Mouse (Mus musculus): ENCODE data around the gene Ttc23. TPM values are rescaled to one million over a fixed set of nuclear protein-coding genes. Genes with fewer than 3 reads are reported as not detected.

Ttc23 gene
- polyA plus RNA-seq, 1 experiment from 2014 or later: 8.9 TPM

DNA sequence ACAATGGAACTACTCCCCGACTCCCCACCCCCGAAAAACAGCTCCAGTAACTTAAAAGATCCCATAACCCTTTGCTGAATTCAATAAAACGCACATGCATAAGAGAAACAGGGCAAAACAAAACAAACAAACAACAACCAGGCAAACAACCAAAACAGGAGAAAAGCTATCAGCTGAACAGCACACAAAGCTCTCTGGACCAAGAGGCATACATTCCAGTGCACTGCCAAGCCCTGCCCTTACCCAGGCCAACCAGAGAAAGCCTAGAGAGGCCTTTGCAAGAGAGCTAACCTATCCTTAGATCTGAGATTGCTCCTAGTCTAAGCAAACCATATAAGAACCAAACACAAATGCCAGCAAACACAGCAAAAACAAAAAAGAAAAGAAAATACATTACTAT is 25.1 kb upstream of the Ttc23 start:
- 68% methylated on average over 3 of the region's 3 CpGs for WGBS
- no peak overlapping the region for H3K27ac ChIP-seq (replicated peaks)
- no peaks in the 10 kb centered on the region for H3K9me3 ChIP-seq
- H3K4me2 ChIP-seq (replicated peaks): no peak overlapping the region
- H3K9ac ChIP-seq (replicated peaks): no peak overlapping the region
- ATAC-seq (replicated peaks): no peak
- no peaks in the 10 kb centered on the region for H3K27me3 ChIP-seq
- no peaks in the 10 kb centered on the region for H3K4me1 ChIP-seq
- H3K4me3 ChIP-seq: no peak overlapping the region
- 0 out of 2 replicates have a peak, but pooled peaks cover 4% of the 10 kb centered on the region for H3K36me3 ChIP-seq

DNA sequence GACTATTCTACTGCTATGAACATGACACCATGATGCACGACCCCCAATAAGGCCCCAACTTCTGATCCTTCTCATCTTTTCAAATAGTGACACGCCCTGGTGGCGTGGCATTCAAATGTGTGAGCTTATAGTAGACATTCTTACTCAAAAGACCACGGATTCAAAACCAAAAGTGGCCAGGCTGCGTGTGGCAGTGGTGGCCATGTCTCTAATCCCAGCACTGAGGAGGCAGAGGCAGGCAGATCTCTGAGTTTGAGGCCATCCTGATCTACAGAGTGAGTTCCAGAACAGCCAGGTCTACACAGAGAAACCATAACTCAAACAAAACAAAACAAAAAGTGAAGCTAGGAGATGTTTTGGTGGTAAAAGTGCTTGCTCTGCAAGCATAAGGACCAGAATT is 20.5 kb upstream of the Ttc23 start:
- Histone ChIP-seq H3K9ac (replicated peaks) (no peak overlapping the region), H3K4me1 (no peaks in the 10 kb centered on the region), H3K27ac (replicated peaks) (no peak overlapping the region), H3K27me3 (no peaks in the 10 kb centered on the region), H3K9me3 (no peaks in the 10 kb centered on the region), H3K36me3 (0 out of 2 replicates have a peak, but pooled peaks cover 4% of the 10 kb centered on the region), H3K4me2 (replicated peaks) (no peak overlapping the region), H3K4me3 (no peak overlapping the region)
- no peak for ATAC-seq (replicated peaks)
- 94% methylated on average over 5 of the region's 5 CpGs for WGBS

DNA sequence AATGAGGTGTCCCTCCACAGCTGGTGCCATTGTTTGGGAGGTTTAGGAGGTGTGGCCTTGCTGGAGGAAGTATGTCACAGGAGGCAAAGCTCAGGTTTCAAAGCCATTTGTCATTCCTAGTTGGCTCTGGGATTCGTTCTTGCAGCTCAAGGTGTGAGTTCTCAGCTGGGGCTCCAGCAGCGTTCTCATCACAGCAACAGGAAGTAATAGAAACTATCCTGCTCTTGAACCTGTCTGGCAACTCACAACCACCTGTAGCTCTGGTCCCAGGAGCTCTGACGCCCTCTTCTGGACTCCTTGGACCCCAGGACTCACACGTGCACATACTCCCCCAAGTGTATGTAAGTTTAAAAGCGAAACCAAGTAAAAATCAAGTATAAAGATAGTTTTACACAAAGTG is 17.5 kb upstream of the Ttc23 start:
- H3K4me1 ChIP-seq: no peaks in the 10 kb centered on the region
- H3K9ac ChIP-seq (replicated peaks): no peak overlapping the region
- H3K4me2 ChIP-seq (replicated peaks): no peak overlapping the region
- WGBS: 52% methylated on average over 5 of the region's 5 CpGs
- ATAC-seq (replicated peaks): no peak
- no peaks in the 10 kb centered on the region for H3K9me3 ChIP-seq
- no peaks in the 10 kb centered on the region for H3K27me3 ChIP-seq
- no peak overlapping the region for H3K4me3 ChIP-seq
- no peak overlapping the region for H3K27ac ChIP-seq (replicated peaks)
- 0 out of 2 replicates have a peak, but pooled peaks cover 4% of the 10 kb centered on the region for H3K36me3 ChIP-seq

DNA sequence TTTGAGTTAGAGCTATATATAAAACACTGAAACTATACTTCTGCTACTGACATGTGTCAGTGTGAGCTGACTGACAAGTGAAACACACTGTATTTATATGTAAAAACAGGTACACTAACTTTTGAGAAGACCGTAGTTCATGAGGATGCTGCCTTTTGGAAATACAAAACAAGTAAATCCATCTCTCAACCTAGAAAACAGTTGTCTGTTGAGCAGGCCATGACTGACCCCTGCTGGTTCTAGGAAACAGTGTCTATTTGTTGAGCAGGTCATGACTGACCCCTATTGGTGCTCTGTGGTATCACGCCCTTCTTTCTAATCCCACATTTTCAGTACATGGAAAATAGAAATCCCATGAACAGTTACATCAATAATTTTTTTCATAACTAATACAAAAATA is 16.4 kb upstream of the Ttc23 start:
- H3K4me2 ChIP-seq (replicated peaks): no peak overlapping the region
- no peak overlapping the region for H3K27ac ChIP-seq (replicated peaks)
- H3K9me3 ChIP-seq: no peaks in the 10 kb centered on the region
- peaks cover 5% of the 10 kb centered on the region; the same call in 1 of the 2 replicates for H3K36me3 ChIP-seq
- H3K27me3 ChIP-seq: no peaks in the 10 kb centered on the region
- H3K4me3 ChIP-seq: no peak overlapping the region
- no peak overlapping the region for H3K9ac ChIP-seq (replicated peaks)
- 7% methylated on average over 2 of the region's 2 CpGs for WGBS
- ATAC-seq (replicated peaks): peak; percentile 76
- no peaks in the 10 kb centered on the region for H3K4me1 ChIP-seq

DNA sequence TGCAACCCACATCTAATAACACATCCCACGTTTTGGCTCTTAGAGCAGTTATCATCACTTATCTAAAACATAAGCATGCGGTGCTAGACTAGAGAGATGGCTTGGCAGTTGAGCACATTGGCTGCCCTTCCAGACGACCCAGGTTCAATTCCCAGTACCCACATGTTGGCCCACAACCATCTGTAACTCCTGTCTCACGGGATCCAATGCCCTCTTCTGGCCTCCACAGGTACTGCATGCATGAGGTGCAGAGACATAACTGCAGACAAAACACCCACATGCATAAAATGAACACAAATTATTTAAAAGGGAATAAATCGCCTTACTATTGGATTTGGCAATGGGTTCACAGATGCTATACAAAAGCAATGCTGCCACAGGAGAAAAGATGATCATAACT is 14.8 kb upstream of the Ttc23 start:
- no peak overlapping the region for H3K27ac ChIP-seq (replicated peaks)
- H3K4me2 ChIP-seq (replicated peaks): no peak overlapping the region
- no peaks in the 10 kb centered on the region for H3K4me1 ChIP-seq
- 85% methylated on average over 5 of the region's 5 CpGs for WGBS
- H3K9me3 ChIP-seq: no peaks in the 10 kb centered on the region
- ATAC-seq (replicated peaks): no peak
- no peaks in the 10 kb centered on the region for H3K27me3 ChIP-seq
- H3K36me3 ChIP-seq: peaks cover 5% of the 10 kb centered on the region; the same call in 1 of the 2 replicates
- no peak overlapping the region for H3K4me3 ChIP-seq
- no peak overlapping the region for H3K9ac ChIP-seq (replicated peaks)

DNA sequence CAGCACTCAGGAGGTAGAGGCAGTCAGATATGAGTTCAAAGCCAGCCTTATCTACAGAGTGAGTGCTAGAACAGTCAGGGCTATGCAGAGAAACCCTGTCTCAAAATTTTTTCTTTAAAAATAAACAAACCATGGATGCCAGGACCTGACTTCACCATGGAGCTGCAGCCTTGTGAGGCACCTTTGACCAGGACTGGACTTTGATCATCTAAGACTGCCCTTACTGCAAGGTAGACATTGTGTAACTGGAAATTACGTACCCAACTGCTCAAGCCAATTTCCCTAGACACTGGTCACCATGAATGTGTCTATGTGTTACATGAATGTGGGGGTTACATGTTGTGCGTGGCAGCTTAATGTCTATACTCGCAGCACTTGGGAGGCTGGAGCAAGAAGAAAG is 13.0 kb upstream of the Ttc23 start:
- H3K9me3 ChIP-seq: no peaks in the 10 kb centered on the region
- H3K4me1 ChIP-seq: no peaks in the 10 kb centered on the region
- H3K4me2 ChIP-seq (replicated peaks): no peak overlapping the region
- H3K4me3 ChIP-seq: no peak overlapping the region
- peaks cover 7% of the 10 kb centered on the region; the same call in 1 of the 2 replicates for H3K36me3 ChIP-seq
- no peak overlapping the region for H3K9ac ChIP-seq (replicated peaks)
- no peak overlapping the region for H3K27ac ChIP-seq (replicated peaks)
- WGBS: 93% methylated on average over 3 of the region's 3 CpGs
- no peak for ATAC-seq (replicated peaks)
- no peaks in the 10 kb centered on the region for H3K27me3 ChIP-seq

DNA sequence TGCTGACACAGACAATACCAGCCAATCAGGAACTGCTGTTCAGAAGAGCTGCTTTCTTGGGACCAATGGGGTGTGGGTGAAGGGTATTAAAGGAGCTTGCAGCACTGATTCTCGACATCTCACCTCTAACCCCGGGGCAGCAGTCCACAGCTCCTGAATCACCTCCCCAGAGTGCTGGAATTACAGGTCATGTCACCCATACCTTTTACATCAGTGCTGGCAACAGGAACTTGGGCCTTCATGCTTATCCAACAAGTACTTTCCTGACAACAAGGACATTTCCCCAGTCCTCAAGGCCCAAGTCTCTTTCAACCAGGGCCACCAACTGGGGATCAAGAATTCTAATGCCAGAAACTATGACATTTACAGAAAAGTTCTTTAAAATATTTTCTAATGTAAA is 11.0 kb upstream of the Ttc23 start:
- 53% methylated on average over 2 of the region's 2 CpGs for WGBS
- no peak overlapping the region for H3K4me3 ChIP-seq
- H3K4me1 ChIP-seq: no peaks in the 10 kb centered on the region
- H3K27me3 ChIP-seq: no peaks in the 10 kb centered on the region
- peaks cover 10% of the 10 kb centered on the region; the same call in 1 of the 2 replicates for H3K36me3 ChIP-seq
- H3K9ac ChIP-seq (replicated peaks): no peak overlapping the region
- H3K27ac ChIP-seq (replicated peaks): no peak overlapping the region
- no peak overlapping the region for H3K4me2 ChIP-seq (replicated peaks)
- no peak for ATAC-seq (replicated peaks)
- H3K9me3 ChIP-seq: no peaks in the 10 kb centered on the region

DNA sequence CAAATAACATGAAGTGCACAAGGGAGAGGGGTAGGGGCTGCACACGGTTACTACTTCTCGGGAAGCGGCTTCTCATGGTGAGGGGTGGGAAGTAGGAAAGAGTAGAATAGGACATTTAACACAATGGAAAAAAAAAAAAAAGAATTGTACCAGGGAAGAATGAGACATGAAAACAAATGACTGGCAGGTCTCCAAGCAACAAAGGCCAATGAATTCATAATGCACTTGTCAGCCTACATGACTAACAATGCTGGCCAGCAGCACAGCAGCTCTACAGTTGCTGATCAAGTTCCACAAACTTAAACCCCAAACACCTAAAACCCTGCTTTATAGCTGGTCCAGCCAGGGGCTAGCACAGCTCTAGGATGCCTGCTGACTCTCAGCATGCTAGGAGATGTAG is 8.2 kb upstream of the Ttc23 start:
- Histone ChIP-seq H3K4me2 (replicated peaks) (no peak overlapping the region), H3K27me3 (no peaks in the 10 kb centered on the region), H3K4me3 (no peak overlapping the region), H3K9me3 (no peaks in the 10 kb centered on the region), H3K36me3 (peaks cover 10% of the 10 kb centered on the region; the same call in 1 of the 2 replicates), H3K4me1 (peaks cover 11% of the 10 kb centered on the region), H3K9ac (replicated peaks) (no peak overlapping the region), H3K27ac (replicated peaks) (no peak overlapping the region)
- 56% methylated on average over 3 of the region's 3 CpGs for WGBS
- ATAC-seq (replicated peaks): no peak

DNA sequence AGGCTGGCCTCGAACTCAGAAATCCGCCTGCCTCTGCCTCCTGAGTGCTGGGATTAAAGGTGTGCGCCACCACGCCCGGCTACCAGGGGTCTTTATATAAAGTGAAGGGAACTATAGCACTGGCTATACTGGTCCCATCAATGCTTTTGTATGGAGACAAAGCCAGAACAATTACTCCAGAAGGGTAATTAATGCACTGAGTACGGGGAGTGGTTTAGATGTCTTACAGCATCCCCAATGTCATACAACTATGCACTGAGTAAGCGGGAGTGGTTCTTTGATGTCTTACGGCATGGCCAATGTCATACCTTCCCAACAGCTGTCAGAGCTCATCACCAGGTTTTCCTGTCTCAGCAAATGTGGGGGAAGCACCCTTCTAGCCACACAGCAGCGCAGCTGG is 4.3 kb upstream of the Ttc23 start:
- H3K9me3 ChIP-seq: no peaks in the 10 kb centered on the region
- no peak overlapping the region for H3K4me2 ChIP-seq (replicated peaks)
- 92% methylated on average over 9 of the region's 9 CpGs for WGBS
- ATAC-seq (replicated peaks): no peak
- no peaks in the 10 kb centered on the region for H3K27me3 ChIP-seq
- H3K27ac ChIP-seq (replicated peaks): no peak overlapping the region
- H3K4me3 ChIP-seq: no peak overlapping the region
- 0 out of 2 replicates have a peak, but pooled peaks cover 3% of the 10 kb centered on the region for H3K36me3 ChIP-seq
- peaks cover 33% of the 10 kb centered on the region for H3K4me1 ChIP-seq
- no peak overlapping the region for H3K9ac ChIP-seq (replicated peaks)

DNA sequence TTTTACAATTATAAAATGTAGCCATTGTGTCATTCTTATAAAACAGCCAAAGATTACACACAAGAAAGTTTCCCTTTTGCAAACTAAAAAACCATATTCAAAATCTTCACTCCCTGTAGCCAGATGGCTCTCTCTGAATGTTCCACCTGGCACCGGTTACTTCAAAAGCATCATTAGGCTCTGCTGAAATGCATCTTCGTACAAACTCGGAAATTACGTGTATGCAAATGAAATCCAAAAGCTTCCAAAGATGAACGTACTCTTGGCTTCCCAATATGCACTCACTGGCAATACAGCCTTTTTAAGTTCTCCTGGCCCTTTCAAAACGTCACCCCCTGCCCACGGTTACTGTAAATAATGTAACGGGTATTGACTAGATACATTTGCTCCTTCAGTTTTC is 2.9 kb upstream of the Ttc23 start:
- H3K4me3 ChIP-seq: peak overlapping the region; percentile 61
- peak overlapping the region; percentile 52 for H3K4me2 ChIP-seq (replicated peaks)
- no peak overlapping the region for H3K27ac ChIP-seq (replicated peaks)
- no peaks in the 10 kb centered on the region for H3K9me3 ChIP-seq
- peak overlapping the region; percentile 77; the same call in 1 of the 2 replicates for H3K9ac ChIP-seq (replicated peaks)
- no peak for ATAC-seq (replicated peaks)
- H3K4me1 ChIP-seq: peaks cover 36% of the 10 kb centered on the region
- H3K36me3 ChIP-seq: 0 out of 2 replicates have a peak, but pooled peaks cover 2% of the 10 kb centered on the region
- H3K27me3 ChIP-seq: no peaks in the 10 kb centered on the region
- 23% methylated on average over 8 of the region's 8 CpGs for WGBS

DNA sequence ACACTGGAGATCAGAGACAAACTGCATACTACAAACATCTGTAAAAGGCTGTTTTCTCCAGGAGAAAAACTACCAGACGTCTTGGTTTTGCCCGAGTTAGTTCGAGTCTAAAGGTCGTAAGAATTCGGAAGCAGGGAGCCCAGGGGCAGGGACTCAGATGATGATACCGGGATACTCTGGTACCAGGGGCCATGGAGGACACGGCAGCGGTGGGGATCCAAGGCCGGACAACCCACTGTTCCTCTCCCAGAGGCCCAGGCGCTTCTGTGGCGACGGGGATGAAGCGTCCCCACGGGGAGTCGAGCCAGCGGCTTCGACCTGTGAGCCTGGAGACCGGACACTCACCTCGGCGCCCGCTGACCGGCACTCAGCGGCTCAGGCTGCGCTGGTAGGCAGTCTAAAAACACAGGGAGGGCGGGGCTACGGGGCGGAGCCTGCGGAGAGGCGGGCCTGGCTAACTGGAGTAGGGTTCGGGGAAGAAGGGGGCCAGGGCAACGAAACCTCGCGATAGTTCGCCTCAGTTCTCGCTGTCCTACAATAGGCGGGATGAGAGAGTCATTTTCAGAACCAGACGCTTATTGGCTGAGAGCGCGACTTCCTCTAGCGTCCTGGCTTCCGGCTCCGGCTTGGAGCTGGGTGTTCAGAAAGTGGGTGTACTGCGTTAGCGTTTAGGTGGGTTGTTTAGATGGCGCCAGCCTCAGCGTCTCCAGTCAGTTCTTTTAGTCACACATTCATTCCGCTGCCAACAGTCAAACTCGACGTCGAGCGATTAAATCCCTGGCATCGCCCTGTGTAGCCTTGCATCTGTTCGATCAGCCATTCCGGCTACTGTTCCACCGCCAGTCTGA is 2.2 kb upstream of the Ttc23 start, which contains the start of gene Lrrc28:
Gene Lrrc28, minus strand, starts transcription at position 436 of the 848 bp plus-strand sequence.
- Histone ChIP-seq H3K27me3 (no peaks in the 10 kb centered on the region), H3K4me3 (peak within 1 kb of the TSS; percentile 61), H3K4me1 (peaks cover 36% of the 10 kb centered on the region), H3K36me3 (0 out of 2 replicates have a peak, but pooled peaks cover 2% of the 10 kb centered on the region), H3K27ac (replicated peaks) (peak within 1 kb of the TSS; percentile 91), H3K9ac (replicated peaks) (peak within 1 kb of the TSS; percentile 77), H3K4me2 (replicated peaks) (peak within 1 kb of the TSS; percentile 60), H3K9me3 (no peaks in the 10 kb centered on the region)
- peak; percentile 99 for ATAC-seq (replicated peaks)
- WGBS: 1% methylated on average over 55 of the region's 55 CpGs

DNA sequence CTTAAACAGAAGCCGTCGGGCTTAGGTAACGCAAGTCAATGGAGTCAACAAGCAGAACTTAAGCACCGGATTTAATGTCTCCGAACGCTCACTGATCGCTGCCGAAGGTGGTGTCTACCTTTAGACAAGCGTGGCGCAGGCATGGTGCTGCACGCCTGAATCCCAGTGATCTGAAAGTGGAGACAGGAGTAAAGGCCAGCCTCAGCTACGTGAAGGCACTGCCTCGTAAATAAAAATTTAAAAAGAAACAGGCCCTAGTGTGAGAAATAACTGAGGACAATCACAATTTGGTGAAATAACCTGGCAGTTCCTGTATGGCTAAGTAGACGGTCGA is 1.6 kb upstream of the Ttc23 start:
- peak; percentile 44 for ATAC-seq (replicated peaks)

More for the DNA sequence above, 1.6 kb upstream of the Ttc23 start:
- H3K4me1 ChIP-seq: peaks cover 36% of the 10 kb centered on the region
- no peaks in the 10 kb centered on the region for H3K36me3 ChIP-seq
- peak overlapping the region; percentile 61 for H3K4me3 ChIP-seq
- H3K9ac ChIP-seq (replicated peaks): peak overlapping the region; percentile 74
- peak overlapping the region; percentile 60 for H3K4me2 ChIP-seq (replicated peaks)
- H3K9me3 ChIP-seq: no peaks in the 10 kb centered on the region
- peak overlapping the region; percentile 91 for H3K27ac ChIP-seq (replicated peaks)
- H3K27me3 ChIP-seq: no peaks in the 10 kb centered on the region
- 1% methylated on average over 15 of the region's 15 CpGs for WGBS

Measured in forebrain, embryonic 15.5 days (tissue).